Mouse (Mus musculus) liver, adult 2 months (tissue): ENCODE results near the gene Dvl2. TPM values are rescaled to one million over a fixed set of nuclear protein-coding genes. Genes with fewer than 3 reads are reported as not detected.
A peak's percentile ranks its signal among the peaks of the same experiment; 100 is the strongest.

ENCODE experiments used
- DNase-seq: peaks from one replicate; pipeline ENCODE4 v3.0.0-alpha.2; 2011; ENCODE audit warnings: low read depth, low spot score; ENCODE audit errors: extremely low read depth
- H3K27ac ChIP-seq: fragments of 200-500 bp; replicated peaks from 2 replicates; pipeline ENCODE4 v1.5.1; 2012; ENCODE audit warnings: low read depth, mild to moderate bottlenecking, control low read depth, inconsistent platforms, low read length; ENCODE audit not compliant: insufficient read depth
- H3K27me3 ChIP-seq: fragments of 200-500 bp; 2 replicates; pipeline ENCODE4 v1.6.1; 2012; ENCODE audit warnings: mild to moderate bottlenecking, moderate library complexity, low read length, inconsistent platforms; ENCODE audit not compliant: control insufficient read depth, insufficient read depth
- H3K36me3 ChIP-seq: fragments of 200-500 bp; 2 replicates; pipeline ENCODE4 v1.6.1; 2012; ENCODE audit warnings: low read length, inconsistent platforms; ENCODE audit not compliant: control insufficient read depth, insufficient read depth
- H3K4me1 ChIP-seq: fragments of 200-500 bp; 2 replicates; pipeline ENCODE4 v1.6.1; 2011; ENCODE audit warnings: low read length; ENCODE audit not compliant: control insufficient read depth, insufficient read depth
- H3K4me3 ChIP-seq: fragments of 200-500 bp; 2 replicates; pipeline ENCODE4 v1.5.1; 2011; ENCODE audit warnings: low read depth, mild to moderate bottlenecking, control low read depth, low read length, moderate library complexity; ENCODE audit not compliant: insufficient read depth
- H3K79me2 ChIP-seq: fragments of 200-500 bp; 2 replicates; pipeline ENCODE4 v1.6.1; 2012; ENCODE audit warnings: inconsistent platforms, mild to moderate bottlenecking, low read length, moderate library complexity; ENCODE audit not compliant: control insufficient read depth, insufficient read depth
- H3K9ac ChIP-seq: fragments of 200-500 bp; 2 replicates; pipeline ENCODE4 v1.6.1; 2012; ENCODE audit warnings: low read depth, mild to moderate bottlenecking, control low read depth, inconsistent platforms, low read length
- CTCF ChIP-seq: fragments of 200-500 bp; IDR thresholded peaks from 2 replicates; pipeline ENCODE4 v1.5.1; 2011; ENCODE audit warnings: low read depth, low read length, control low read depth
- POLR2A ChIP-seq: fragments of 200-500 bp; IDR thresholded peaks from 2 replicates; pipeline ENCODE4 v1.6.1; 2011; ENCODE audit warnings: low read length, control low read depth; ENCODE audit not compliant: insufficient read depth; ENCODE audit errors: extremely low read depth
- whole genome bisulfite sequencing: fragments of 180-500 bp; shearing (Covaris S2); methylation state at CpG from one replicate; pipeline ENCODE4 v1.1.7; 2018; 5-methylcytosine and 5-hydroxymethylcytosine counted together
- polyA plus RNA-seq: library from polyadenylated mRNA; depleted of rRNA; stranded (reverse); fragments of >200 nt; gene quantifications from 2 replicates; pipeline ENCODE4 v1.2.3, GENCODE M21; 2012
- total RNA-seq: library from RNA; depleted of rRNA; stranded (reverse); fragments of >200 nt; gene quantifications from 2 replicates; pipeline ENCODE4 v1.2.3, GENCODE M21; 2014

Dvl2 gene
- total and polyA plus RNA-seq, 2 experiments: 2.8 to 4.5 TPM

DNA sequence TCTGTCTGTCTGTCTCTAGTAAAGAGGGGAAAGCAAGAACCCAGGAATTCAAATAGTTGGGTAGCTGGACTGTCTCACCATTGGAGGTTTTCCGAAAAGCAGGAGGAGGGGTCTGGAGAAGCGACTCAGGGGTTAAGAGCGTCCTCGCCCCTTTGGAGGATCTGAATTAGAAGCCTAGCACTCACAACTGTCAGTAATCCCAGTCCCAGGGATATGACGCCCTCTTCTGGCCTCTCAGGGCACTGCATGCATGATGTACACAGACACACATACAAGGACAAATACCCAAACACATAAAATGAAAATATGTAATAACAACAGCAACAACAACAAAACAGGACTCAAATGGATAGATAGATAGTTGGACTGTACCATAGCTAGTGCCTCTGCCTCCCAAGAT lies 39.8 kb upstream of the Dvl2 start:
- no peak for DNase-seq
- H3K27me3 ChIP-seq: peaks cover 4% of the 10 kb centered on the region; the same call in 1 of the 2 replicates

DNA sequence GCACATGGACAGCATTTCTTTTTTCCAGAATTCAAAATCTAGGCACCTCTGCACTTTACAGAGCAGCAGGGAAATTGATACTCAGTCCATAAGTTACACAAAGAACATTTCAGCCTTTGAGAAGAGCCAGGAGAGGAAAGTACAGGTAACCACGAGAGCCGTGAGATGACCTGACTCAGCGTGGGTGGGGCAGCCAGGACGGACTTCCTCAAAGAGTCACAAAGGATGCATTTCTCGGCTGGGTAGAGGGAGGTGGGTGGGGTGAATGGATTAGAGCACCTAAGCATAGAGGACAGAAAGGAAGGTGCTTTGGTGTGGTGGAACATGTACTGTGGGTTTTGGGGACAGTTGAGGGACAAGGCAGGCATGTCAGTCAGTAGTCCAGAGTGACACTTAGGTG lies 38.6 kb upstream of the Dvl2 start:
- Histone ChIP-seq H3K4me3 (no peak overlapping the region), H3K36me3 (no peaks in the 10 kb centered on the region), H3K27ac (no peak overlapping the region), H3K4me1 (0 out of 2 replicates have a peak, but pooled peaks cover 2% of the 10 kb centered on the region), H3K9ac (no peak overlapping the region), H3K79me2 (no peaks in the 10 kb centered on the region), H3K27me3 (peaks cover 12% of the 10 kb centered on the region)
- no peak for DNase-seq
- WGBS: 55% methylated on average over 5 of the region's 5 CpGs
- no peak for TF ChIP-seq CTCF
- no peak for TF ChIP-seq POLR2A

More for the DNA sequence above, 39.8 kb upstream of the Dvl2 start:
- Histone ChIP-seq H3K4me1 (no peaks in the 10 kb centered on the region), H3K36me3 (no peaks in the 10 kb centered on the region), H3K4me3 (no peak overlapping the region), H3K9ac (no peak overlapping the region), H3K79me2 (no peaks in the 10 kb centered on the region), H3K27ac (no peak overlapping the region)
- TF ChIP-seq CTCF (peak; percentile 41; the same call in 1 of the 2 replicates), POLR2A (no peak)
- 46% methylated on average over 5 of the region's 5 CpGs for WGBS

DNA sequence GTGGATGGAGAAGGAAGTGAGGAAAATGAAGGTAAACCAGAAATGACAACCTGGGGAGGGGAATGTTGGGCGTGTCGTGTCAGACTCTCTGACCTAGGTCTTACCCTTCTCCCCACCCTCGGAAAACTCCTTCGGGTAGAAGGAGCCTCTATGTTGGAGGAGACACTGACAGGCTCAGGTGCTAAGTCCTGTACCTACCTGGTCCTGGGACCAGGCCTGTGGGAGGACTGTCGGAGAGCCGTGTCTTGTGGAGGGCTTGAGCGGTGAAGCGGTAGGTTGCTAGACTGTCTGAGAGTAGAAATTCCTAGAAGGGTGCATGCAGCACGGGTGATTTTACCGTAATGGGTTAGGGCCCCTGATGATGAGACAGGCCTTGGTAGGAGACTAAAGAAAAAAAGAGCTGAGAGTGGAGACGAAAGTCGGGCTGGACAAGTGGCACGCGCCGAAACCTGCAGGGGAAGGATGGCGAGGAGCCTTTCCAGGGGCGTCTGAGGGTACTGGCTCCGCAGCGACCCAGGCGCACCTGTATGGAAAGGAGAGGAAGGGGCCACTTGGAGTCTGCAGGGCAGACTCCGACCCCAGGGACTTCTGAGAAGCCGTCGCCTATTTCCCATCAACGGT lies 35.6 kb upstream of the Dvl2 start, which contains the start of gene Cldn7:
TSS of gene Cldn7 (plus strand) at position 130 of the 621 bp plus-strand sequence.
- TF ChIP-seq CTCF: no peak
- TF ChIP-seq POLR2A: no peak
- H3K36me3 ChIP-seq: 0 out of 2 replicates have a peak, but pooled peaks cover 2% of the 10 kb centered on the region
- H3K27me3 ChIP-seq: peaks cover 12% of the 10 kb centered on the region
- 0 out of 2 replicates have a peak, but pooled peaks cover 3% of the 10 kb centered on the region for H3K4me1 ChIP-seq
- peak within 1 kb of the TSS; percentile 12; the same call in 1 of the 2 replicates for H3K4me3 ChIP-seq
- no peak within 1 kb of the TSS for H3K9ac ChIP-seq
- H3K79me2 ChIP-seq: no peaks in the 10 kb centered on the region
- DNase-seq: no peak
- H3K27ac ChIP-seq: no peak within 1 kb of the TSS
- WGBS: 33% methylated on average over 24 of the region's 24 CpGs

DNA sequence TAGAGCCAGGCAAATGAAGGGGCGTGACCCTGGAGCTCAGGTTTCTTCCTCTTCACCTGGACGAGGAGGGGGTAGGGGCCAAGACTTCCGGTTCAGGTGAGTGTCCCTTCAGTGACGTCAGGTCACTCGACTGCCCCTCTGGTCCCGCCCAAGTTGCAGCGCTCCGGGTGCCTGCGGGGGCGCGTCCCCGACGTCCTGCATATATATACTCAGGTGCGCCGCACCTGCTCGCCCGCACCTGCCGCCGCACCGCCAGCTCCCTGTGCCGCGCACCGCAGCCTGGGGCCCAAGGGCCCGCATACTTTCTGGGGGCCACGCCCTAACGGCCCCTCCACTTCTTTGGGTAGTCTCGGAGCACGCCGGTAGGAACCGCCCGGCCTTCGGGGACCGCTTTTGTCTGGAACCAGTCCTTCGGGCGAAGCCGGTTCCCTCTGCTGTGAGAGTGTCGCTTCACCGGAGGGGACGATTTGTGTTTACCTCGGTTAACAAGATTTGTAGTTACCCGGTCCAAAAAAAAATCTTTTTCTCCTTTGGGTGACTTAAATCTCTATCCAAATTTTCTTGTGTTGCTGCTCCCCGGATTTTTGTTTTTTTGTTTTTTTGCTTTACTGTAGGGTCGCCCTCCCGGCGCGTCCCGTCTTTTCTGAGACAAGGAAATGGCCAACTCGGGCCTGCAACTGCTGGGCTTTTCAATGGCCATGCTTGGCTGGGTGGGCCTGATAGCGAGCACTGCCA lies 35.0 kb upstream of the Dvl2 start:
- TF ChIP-seq CTCF (no peak), POLR2A (no peak)
- 7% methylated on average over 49 of the region's 49 CpGs for WGBS
- H3K9ac ChIP-seq: no peak overlapping the region
- H3K79me2 ChIP-seq: no peaks in the 10 kb centered on the region
- peaks cover 12% of the 10 kb centered on the region for H3K27me3 ChIP-seq
- no peak for DNase-seq
- H3K36me3 ChIP-seq: 0 out of 2 replicates have a peak, but pooled peaks cover 2% of the 10 kb centered on the region
- no peak overlapping the region for H3K27ac ChIP-seq
- peak overlapping the region; percentile 29; the same call in 1 of the 2 replicates for H3K4me3 ChIP-seq
- 0 out of 2 replicates have a peak, but pooled peaks cover 3% of the 10 kb centered on the region for H3K4me1 ChIP-seq

DNA sequence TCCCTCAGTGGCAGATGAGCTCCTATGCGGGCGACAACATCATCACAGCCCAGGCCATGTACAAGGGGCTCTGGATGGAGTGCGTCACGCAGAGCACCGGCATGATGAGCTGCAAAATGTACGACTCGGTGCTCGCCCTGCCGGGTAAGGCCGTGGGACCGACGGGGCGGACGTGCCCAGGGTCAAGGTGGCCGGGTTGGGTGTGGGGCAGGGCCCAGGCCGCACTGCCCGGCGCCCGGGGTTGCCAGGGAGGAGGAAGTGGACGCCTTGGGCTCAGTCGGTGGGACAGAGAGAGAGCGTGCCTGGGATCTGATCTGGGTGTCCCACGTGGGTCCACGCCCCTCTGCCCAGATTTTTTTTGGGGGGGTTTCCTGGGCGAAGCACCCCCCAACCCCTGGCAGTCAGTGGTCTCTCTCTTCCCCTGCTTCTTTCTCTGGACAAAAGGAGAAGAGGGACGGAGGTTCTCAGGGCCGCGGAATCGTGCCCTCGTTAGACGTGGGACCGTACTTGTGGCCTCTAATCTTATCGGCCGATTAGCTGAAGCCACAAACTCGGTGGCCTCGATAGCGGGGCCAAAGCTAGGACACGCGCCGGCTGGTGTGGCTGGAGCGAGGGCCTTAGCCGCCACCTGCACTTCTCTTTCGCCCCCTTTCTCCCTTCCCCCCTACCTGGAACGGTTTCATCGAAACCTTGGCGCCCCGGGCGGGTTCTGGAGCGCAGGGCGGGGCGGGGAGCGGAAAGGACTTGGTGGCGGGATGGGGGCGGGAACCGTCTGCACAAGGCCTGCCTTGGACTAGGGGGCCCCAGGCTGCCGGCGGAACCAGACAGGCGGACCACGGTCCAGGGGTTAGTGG lies 34.2 kb upstream of the Dvl2 start:
- DNase-seq: no peak
- Histone ChIP-seq H3K4me3 (peak overlapping the region; percentile 29; the same call in 1 of the 2 replicates), H3K27me3 (peaks cover 12% of the 10 kb centered on the region), H3K9ac (no peak overlapping the region), H3K36me3 (peaks cover 2% of the 10 kb centered on the region; the same call in 1 of the 2 replicates), H3K79me2 (no peaks in the 10 kb centered on the region), H3K4me1 (0 out of 2 replicates have a peak, but pooled peaks cover 3% of the 10 kb centered on the region), H3K27ac (no peak overlapping the region)
- TF ChIP-seq POLR2A (no peak), CTCF (no peak)
- WGBS: 5% methylated on average over 59 of the region's 59 CpGs
